Mouse (Mus musculus) layer of hippocampus, postnatal 25 days (tissue): ENCODE measurements around the gene Coq8b. TPM values are rescaled to one million over a fixed set of nuclear protein-coding genes. Genes with fewer than 3 reads are reported as not detected.

Source experiments
- DNase-seq, 2 experiments: peaks; one replicate each; pipeline ENCODE4 v3.0.0; 2022; ENCODE audit warnings: mixed read lengths in 2 of 2, low spot score in 1 of 2; ENCODE audit errors: extremely low spot score in 1 of 2
- total RNA-seq, 2 experiments: library from RNA; stranded (reverse); gene quantifications; 2 replicates each; pipeline ENCODE4 v1.2.3; 2021

The Coq8b gene
- 10 to 100 TPM; 33.8 to 36.0 TPM for total RNA-seq

GRCm38 (mm10) chr7:27232781-27233281 is at the start of gene Coq8b:
Gene Coq8b (plus strand): TSS chr7:27233023.
- peak; percentile 78 to 85 for DNase-seq

GRCm38 (mm10) chr7:27184964-27185363 is 47.9 kb upstream of the Coq8b start:
- DNase-seq: no peak

GRCm38 (mm10) chr7:27185986-27186385 is 46.8 kb upstream of the Coq8b start:
- no peak for DNase-seq

GRCm38 (mm10) chr7:27189271-27189931 is 43.4 kb upstream of the Coq8b start:
- no peak for DNase-seq

GRCm38 (mm10) chr7:27192434-27192833 is 40.4 kb upstream of the Coq8b start:
- no peak for DNase-seq

GRCm38 (mm10) chr7:27193731-27194130 is 39.1 kb upstream of the Coq8b start:
- no peak for DNase-seq

GRCm38 (mm10) chr7:27195681-27196611 is 36.9 kb upstream of the Coq8b start, which contains the start of the genes BC024978 and Snrpa:
Gene BC024978 (plus strand): TSS chr7:27195781.
Gene Snrpa (minus strand): TSS chr7:27196271.
- DNase-seq: peak; percentile 82 to 87

- DNase-seq: no peak
Observed at GRCm38 (mm10) chr7:27197136-27197535, 35.7 kb upstream of the Coq8b start.

- DNase-seq: no peak
Observed at GRCm38 (mm10) chr7:27197634-27198033, 35.2 kb upstream of the Coq8b start.

GRCm38 (mm10) chr7:27198355-27198754 is 34.5 kb upstream of the Coq8b start:
- DNase-seq: no peak

GRCm38 (mm10) chr7:27198779-27199178 is 34.0 kb upstream of the Coq8b start:
- no peak for DNase-seq

GRCm38 (mm10) chr7:27203730-27204449 is 28.9 kb upstream of the Coq8b start:
- no peak for DNase-seq

GRCm38 (mm10) chr7:27212626-27213025 is 20.2 kb upstream of the Coq8b start:
- DNase-seq: no peak

- DNase-seq: no peak
Observed at GRCm38 (mm10) chr7:27218586-27218985, 14.2 kb upstream of the Coq8b start.

- DNase-seq: no peak
Observed at GRCm38 (mm10) chr7:27219937-27220336, 12.9 kb upstream of the Coq8b start.

- no peak for DNase-seq
Observed at GRCm38 (mm10) chr7:27221939-27222338, 10.9 kb upstream of the Coq8b start.

- DNase-seq: no peak
Observed at GRCm38 (mm10) chr7:27222538-27222937, 10.3 kb upstream of the Coq8b start.

GRCm38 (mm10) chr7:27224877-27225575 is 7.8 kb upstream of the Coq8b start:
- no peak for DNase-seq

- DNase-seq: no peak
Observed at GRCm38 (mm10) chr7:27227276-27227675, 5.5 kb upstream of the Coq8b start.

- no peak for DNase-seq
Observed at GRCm38 (mm10) chr7:27227676-27228075, 5.1 kb upstream of the Coq8b start.
